Mouse (Mus musculus) myocyte (in vitro differentiated cells): ENCODE results near the gene 0610010K14Rik.

Source experiments
- MAX ChIP-seq: IDR thresholded peaks from one replicate; pipeline ENCODE4 v1.6.1; 2011; ENCODE audit warnings: low read depth, mild to moderate bottlenecking, control low read depth
- MYOD1 ChIP-seq, 3 experiments: IDR thresholded peaks; one replicate each; pipeline ENCODE4 v1.6.1; 2011; ENCODE audit warnings: control low read depth in 2 of 3, low read depth in 2 of 3, mild to moderate bottlenecking in 2 of 3, moderate library complexity in 1 of 3; ENCODE audit not compliant: insufficient read length in 2 of 3, control insufficient read depth in 1 of 3
- MYOG ChIP-seq, 3 experiments: IDR thresholded peaks; one replicate each; pipeline ENCODE4 v1.6.1; 2011; ENCODE audit warnings: control low read depth in 2 of 3, low read depth in 2 of 3, mild to moderate bottlenecking in 2 of 3; ENCODE audit not compliant: insufficient read length in 2 of 3, control insufficient read depth in 1 of 3, insufficient read depth in 1 of 3
- POLR2A ChIP-seq: IDR thresholded peaks from one replicate; pipeline ENCODE4 v1.6.1; 2011; ENCODE audit warnings: low read depth, mild to moderate bottlenecking, control low read depth, moderate library complexity; ENCODE audit not compliant: insufficient read length
- POLR2AphosphoS2 ChIP-seq: IDR thresholded peaks from one replicate; pipeline ENCODE4 v1.6.1; 2011; ENCODE audit warnings: low read depth, control low read depth; ENCODE audit not compliant: insufficient read length
- REST ChIP-seq: IDR thresholded peaks from one replicate; pipeline ENCODE4 v1.6.1; 2011; ENCODE audit warnings: mild to moderate bottlenecking, control low read depth, moderate library complexity; ENCODE audit not compliant: insufficient read depth, insufficient read length
- TCF12 ChIP-seq: IDR thresholded peaks from one replicate; pipeline ENCODE4 v1.6.1; 2011; ENCODE audit warnings: mild to moderate bottlenecking, control low read depth; ENCODE audit not compliant: poor library complexity, insufficient read depth, severe bottlenecking
- TCF3 ChIP-seq: IDR thresholded peaks from one replicate; pipeline ENCODE4 v1.6.1; 2011; ENCODE audit warnings: low read depth, control low read depth; ENCODE audit not compliant: insufficient read length
- USF1 ChIP-seq: IDR thresholded peaks from one replicate; pipeline ENCODE4 v1.6.1; 2011; ENCODE audit warnings: low read depth, mild to moderate bottlenecking, control low read depth, moderate library complexity

DNA sequence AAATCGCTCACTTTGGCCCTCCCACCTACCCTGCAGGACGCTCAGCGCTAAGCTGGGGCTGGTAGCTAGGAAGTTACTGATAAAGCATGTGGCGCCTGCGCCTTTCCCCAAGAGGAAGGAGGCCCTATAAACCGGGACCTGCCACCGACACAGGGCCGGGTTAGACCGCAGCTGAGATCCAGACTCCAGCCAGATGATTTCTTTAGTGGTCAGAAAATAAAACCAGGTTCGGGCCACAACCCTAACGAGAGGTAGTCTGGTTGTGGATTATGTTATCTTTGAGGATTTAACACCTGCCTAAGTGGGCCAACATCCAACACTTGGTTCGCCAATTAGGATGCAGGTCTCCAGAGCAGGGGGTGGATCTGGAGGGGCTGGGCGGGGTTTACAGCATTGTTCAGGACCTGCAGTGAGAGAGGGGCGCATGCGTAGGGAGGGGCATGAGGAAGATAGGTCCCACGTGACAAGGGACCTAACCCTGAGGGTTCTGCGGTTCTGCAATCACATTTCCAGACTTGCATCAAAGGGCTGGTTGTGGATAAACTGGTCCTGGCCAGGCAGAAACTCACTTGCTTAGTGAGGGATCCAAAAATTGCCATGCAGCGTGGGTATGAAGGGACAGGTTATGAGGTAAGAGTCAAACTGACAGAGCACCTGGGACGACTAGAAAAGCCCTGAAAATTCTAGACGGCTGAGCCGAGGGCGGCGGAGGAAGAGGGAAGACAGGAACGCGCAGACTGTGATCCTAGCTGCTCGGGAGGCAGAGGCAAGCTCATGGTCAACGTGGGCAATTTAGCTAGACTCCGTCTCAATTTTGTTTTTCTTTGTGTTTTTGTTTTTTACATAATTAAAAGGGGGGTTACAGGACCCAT lies 16.7 kb downstream of the 0610010K14Rik start, which contains the start of gene Slc16a13:
- TF ChIP-seq POLR2AphosphoS2 (peak; percentile 97), POLR2A (peak; percentile 90), TCF3 (no peak), MYOD1 (IDR thresholded peaks at IDR 0.05; ENCODE audit: control insufficient read depth in 1 of 3, insufficient read length in 2 of 3, low read depth in 2 of 3) (no peak), MAX (no peak), REST (no peak), TCF12 (no peak), USF1 (peak; percentile 94), MYOG (IDR thresholded peaks at IDR 0.05; ENCODE audit: control insufficient read depth in 1 of 3, insufficient read depth in 1 of 3, insufficient read length in 2 of 3, low read depth in 2 of 3) (no peak)
